Comparison of ENCODE assay signal across 13 mouse cellular contexts in the genomic region with DNA sequence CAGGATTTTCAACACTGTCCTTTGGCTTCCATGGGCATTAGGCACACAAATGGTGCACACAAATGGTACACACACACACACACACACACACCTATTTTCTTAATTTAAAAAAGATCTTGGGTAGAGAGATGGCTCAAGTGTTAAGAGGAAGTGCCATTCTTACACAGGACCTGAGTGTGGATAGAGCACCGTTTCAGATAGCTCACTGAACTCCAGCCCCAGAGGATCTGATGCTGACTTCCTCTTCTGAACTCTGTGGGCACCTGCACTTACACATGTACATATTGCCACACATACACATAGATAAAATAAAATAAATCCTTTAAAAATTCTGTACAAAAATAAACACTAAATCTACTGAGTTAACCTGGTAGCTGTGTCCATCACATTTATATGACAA.
"Had no signal": no experiment of that assay in that cellular context is flagged by ENCODE, and none has a peak within 500 bp of the region (broad histone marks: within the 10 kb centered on the region; RNA-seq: fewer than 3 reads in every experiment).

No protein-coding gene starts in this region.

- H3K4me2 ChIP-seq: limb, embryonic 13.5 days; midbrain, embryonic 12.5 days; neural tube, embryonic 13.5 days had no signal

- H3K9ac ChIP-seq: limb, embryonic 13.5 days; liver, embryonic 14.5 days; midbrain, embryonic 12.5 days; neural tube, embryonic 13.5 days had no signal

- ATAC-seq: midbrain, embryonic 16.5 days had no signal

- H3K27me3 ChIP-seq: limb, embryonic 13.5 days; midbrain, embryonic 12.5 days; neural tube, embryonic 13.5 days had no signal

- H3K4me3 ChIP-seq: layer of hippocampus, adult 2 months; limb, embryonic 13.5 days; midbrain, embryonic 12.5 days; neural tube, embryonic 13.5 days had no signal

- DNase-seq: left cerebral cortex, postnatal 4 days; lung, adult 18-20 months; lung, postnatal 4 days; right cerebral cortex, postnatal 14 days; thymus, adult 18-20 months; thymus, postnatal 14 days had no signal

- H3K4me1 ChIP-seq: midbrain, embryonic 12.5 days; neural tube, embryonic 13.5 days had no signal

- H3K9me3 ChIP-seq: midbrain, embryonic 12.5 days; neural tube, embryonic 13.5 days had no signal

- H3K27ac ChIP-seq: kidney, postnatal 0 days; layer of hippocampus, adult 2 months; limb, embryonic 13.5 days; liver, embryonic 14.5 days; midbrain, embryonic 12.5 days; neural tube, embryonic 13.5 days had no signal
